Mouse (Mus musculus): Measurements from ENCODE around the gene Ptprd.

- TF ChIP-seq CTCF (IDR thresholded peaks at IDR 0.05; ENCODE audit: borderline replicate concordance, extremely low read depth, insufficient read depth, insufficient read length): no peak
- no peak for TF ChIP-seq POLR2A (IDR thresholded peaks at IDR 0.05; ENCODE audit: borderline replicate concordance, extremely low read depth, insufficient read depth, insufficient read length, poor library complexity, severe bottlenecking)
Measured at GRCm38 (mm10) chr4:77649615-77650325, 562.0 kb downstream of the Ptprd start.
